10 mouse cellular contexts compared by ENCODE assay signal in the genomic region with DNA sequence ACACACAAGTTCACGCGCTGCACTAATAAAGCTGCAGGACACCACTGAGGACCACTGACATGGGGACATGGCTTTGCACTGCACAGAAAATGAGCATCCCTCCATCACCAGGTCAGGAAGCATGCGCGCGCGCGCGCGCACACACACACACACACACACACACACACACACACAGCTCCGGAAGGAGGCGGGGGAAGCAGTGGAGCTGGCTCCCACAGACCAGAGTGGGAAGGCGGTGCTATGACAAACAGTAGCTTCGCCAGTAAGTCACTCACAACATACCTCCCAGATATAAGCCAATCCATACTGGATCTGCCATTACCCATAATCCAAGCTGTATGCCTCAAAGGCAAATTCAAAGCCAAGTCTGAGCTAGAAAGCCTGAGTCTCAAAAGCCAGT. TPM values are rescaled to one million over a fixed set of nuclear protein-coding genes. Genes with fewer than 3 reads are reported as not detected.
A peak's percentile ranks its signal among the peaks of the same experiment; 100 is the strongest.
DNase-seq lines count a peak whose midpoint lies in the region; ATAC-seq lines count a peak whose summit lies in the region.
"Had no signal": no experiment of that assay in that cellular context is flagged by ENCODE, and none has a peak within 500 bp of the region (broad histone marks: within the 10 kb centered on the region; RNA-seq: fewer than 3 reads in every experiment).

No protein-coding gene starts in this region.

- no peak overlapping the region for H3K27ac ChIP-seq in lung, embryonic 16.5 days (ENCODE audit: low read length)
- no peak overlapping the region for H3K27ac ChIP-seq in neural tube, embryonic 12.5 days

- H3K9ac ChIP-seq in lung, embryonic 16.5 days (ENCODE audit: low read length) = peak overlapping the region; percentile 62; the same call in 1 of the 2 replicates
- no peak overlapping the region for H3K9ac ChIP-seq in neural tube, embryonic 12.5 days

- WGBS in lung, embryonic 16.5 days = 90% methylated on average over 13 of the region's 13 CpGs
- 98% methylated on average over 13 of the region's 13 CpGs for WGBS in neural tube, embryonic 12.5 days

- no peak for ATAC-seq in CD4-positive, CD25-positive, alpha-beta regulatory T cell, adult 4 months
- ATAC-seq in lung, embryonic 16.5 days (ENCODE audit: low read depth) = no peak
- no peak for ATAC-seq in neural tube, embryonic 12.5 days (ENCODE audit: low FRiP score, low read depth)

- peaks cover 12% of the 10 kb centered on the region for H3K4me1 ChIP-seq in lung, embryonic 16.5 days (replicated peaks; ENCODE audit: control insufficient read depth, insufficient read depth, low read length)
- peaks cover 13% of the 10 kb centered on the region for H3K4me1 ChIP-seq in neural tube, embryonic 12.5 days

- H3K4me3 ChIP-seq in lung, embryonic 16.5 days (ENCODE audit: low read length) = peak overlapping the region; percentile 54
- H3K4me3 ChIP-seq in neural tube, embryonic 12.5 days = no peak overlapping the region

- H3K36me3 ChIP-seq in lung, embryonic 16.5 days (ENCODE audit: control insufficient read depth, insufficient read depth, low read length) = peaks cover 28% of the 10 kb centered on the region
- H3K36me3 ChIP-seq in neural tube, embryonic 12.5 days = peaks cover 42% of the 10 kb centered on the region

- peak overlapping the region; percentile 76 for H3K4me2 ChIP-seq in lung, embryonic 16.5 days (ENCODE audit: low read depth, low read length)
- peak overlapping the region; percentile 92 for H3K4me2 ChIP-seq in neural tube, embryonic 12.5 days (replicated peaks)

- H3K9me3 ChIP-seq in lung, embryonic 16.5 days (ENCODE audit: control insufficient read depth, low read length) = no peaks in the 10 kb centered on the region
- H3K9me3 ChIP-seq in neural tube, embryonic 12.5 days = 0 out of 2 replicates have a peak, but pooled peaks cover 6% of the 10 kb centered on the region

- no peaks in the 10 kb centered on the region for H3K27me3 ChIP-seq in lung, embryonic 16.5 days (ENCODE audit: control insufficient read depth, insufficient read depth, low read depth, low read length)
- no peaks in the 10 kb centered on the region for H3K27me3 ChIP-seq in neural tube, embryonic 12.5 days (replicated peaks)

- DNase-seq in CD4-positive, CD25-positive, alpha-beta regulatory T cell, adult 2 months (ENCODE audit: low read depth, low spot score) = peak; percentile 48
- no peak for DNase-seq in lung, postnatal 14 days
- DNase-seq in induced T-regulatory cell, adult 2 months (ENCODE audit: low read depth) = peak; percentile 70
- DNase-seq in thymus, postnatal 10 days (ENCODE audit: low spot score in 2 of 2) = no peak
- DNase-seq in c-Kit-positive CD71-positive TER-119-positive erythroid progenitor cells, embryonic 14.5 days (ENCODE audit: low spot score) = no peak
- DNase-seq: adrenal gland, postnatal 14 days; lung, adult 2 months had no signal

RNA-seq across cellular contexts. Expression of gene Pold1, which starts 1.6 kb away (rescaled TPM):
- 10 to 100 TPM; 18.4 to 45.5 TPM for polyA plus RNA-seq in CD4-positive, CD25-positive, alpha-beta regulatory T cell, adult 4 months (2017; shearing (Covaris generic))
- polyA plus RNA-seq in lung, embryonic 16.5 days (2015; fragmentation: Nextera tagmentation; extraction: Ambion mirVana) = 100 and 109 TPM in 2 replicates
- polyA plus RNA-seq in neural tube, embryonic 12.5 days (2016; fragmentation: Nextera tagmentation; extraction: Ambion mirVana) = 65.2 and 66.4 TPM in 2 replicates

RNA-seq across cellular contexts. Expression of gene Nr1h2, which starts 6.7 kb away (rescaled TPM):
- polyA plus RNA-seq in CD4-positive, CD25-positive, alpha-beta regulatory T cell, adult 4 months (2017; shearing (Covaris generic)) = 10 to 100 TPM; 42.2 to 57.7 TPM
- 86.2 and 87.0 TPM in 2 replicates for polyA plus RNA-seq in lung, embryonic 16.5 days (2015; fragmentation: Nextera tagmentation; extraction: Ambion mirVana)
- 69.5 and 71.2 TPM in 2 replicates for polyA plus RNA-seq in neural tube, embryonic 12.5 days (2016; fragmentation: Nextera tagmentation; extraction: Ambion mirVana)

RNA-seq across cellular contexts. Expression of gene Spib, which starts 15.2 kb away (rescaled TPM):
- 1 to 10 TPM in 1 of 2 experiments, under 1 TPM in 1; 0.11 to 4.2 TPM for polyA plus RNA-seq in CD4-positive, CD25-positive, alpha-beta regulatory T cell, adult 4 months (2017; shearing (Covaris generic))
- 0.33 and 1.1 TPM in 2 replicates for polyA plus RNA-seq in lung, embryonic 16.5 days (2015; fragmentation: Nextera tagmentation; extraction: Ambion mirVana)
- 0.11 TPM in 1 of 2 replicates, not detected in the other for polyA plus RNA-seq in neural tube, embryonic 12.5 days (2016; fragmentation: Nextera tagmentation; extraction: Ambion mirVana)

RNA-seq across cellular contexts. Expression of gene Mybpc2, which starts 22.6 kb away (rescaled TPM):
- polyA plus RNA-seq in CD4-positive, CD25-positive, alpha-beta regulatory T cell, adult 4 months (2017; shearing (Covaris generic)) = not detected
- polyA plus RNA-seq in lung, embryonic 16.5 days (2015; fragmentation: Nextera tagmentation; extraction: Ambion mirVana) = 0.63 and 1.2 TPM in 2 replicates
- polyA plus RNA-seq in neural tube, embryonic 12.5 days (2016; fragmentation: Nextera tagmentation; extraction: Ambion mirVana) = 0.11 and 0.14 TPM in 2 replicates

RNA-seq across cellular contexts. Expression of gene Napsa, which starts 25.1 kb away (rescaled TPM):
- polyA plus RNA-seq in CD4-positive, CD25-positive, alpha-beta regulatory T cell, adult 4 months (2017; shearing (Covaris generic)) = 1 to 10 TPM in 1 of 2 experiments, under 1 TPM in 1; 0.52 to 6.7 TPM
- 93.0 and 140 TPM in 2 replicates for polyA plus RNA-seq in lung, embryonic 16.5 days (2015; fragmentation: Nextera tagmentation; extraction: Ambion mirVana)
- polyA plus RNA-seq in neural tube, embryonic 12.5 days (2016; fragmentation: Nextera tagmentation; extraction: Ambion mirVana) = 0.74 and 1.5 TPM in 2 replicates

Comparison
In these comparisons a context has a peak if more than half of its experiments do, and no peak if none do; other contexts are left out.
1. DNase-seq: peak in CD4-positive, CD25-positive, alpha-beta regulatory T cell, adult 2 months (single experiment) and induced T-regulatory cell, adult 2 months (single experiment); none in lung, postnatal 14 days (single experiment), thymus, postnatal 10 days (0 of 2) and c-Kit-positive CD71-positive TER-119-positive erythroid progenitor cells, embryonic 14.5 days (single experiment).